21 mouse cellular contexts compared by ENCODE assay signal in genomic region chr2:120285639-120286038, GRCm38 (mm10). TPM values are rescaled to one million over a fixed set of nuclear protein-coding genes. Genes with fewer than 3 reads are reported as not detected.
DNase-seq lines count a peak whose midpoint lies in the region; ATAC-seq lines count a peak whose summit lies in the region.
"Had no signal": no experiment of that assay in that cellular context is flagged by ENCODE, and none has a peak within 500 bp of the region (broad histone marks: within the 10 kb centered on the region; RNA-seq: fewer than 3 reads in every experiment).

No protein-coding gene starts in this region.

- DNase-seq in cerebellum, postnatal 4 days (ENCODE audit: low spot score in 2 of 2), result no peak
- peak; percentile 68 for DNase-seq in brain, adult 2 months (ENCODE audit: low read depth, low spot score)
- peak; percentile 62 for DNase-seq in cerebellum, adult 9-11 months
- DNase-seq in spleen, postnatal 10 days (ENCODE audit: low spot score in 2 of 2), result no peak
- no peak for DNase-seq in adrenal gland, adult (ENCODE audit: inconsistent age in 2 of 2, low spot score in 1 of 2)
- DNase-seq: adrenal gland, postnatal 10 days; B cell, adult 2 months; embryo, embryonic 11 days; gastrocnemius, postnatal 36 days; heart, adult 18-20 months; heart, postnatal 10 days; heart, postnatal 4 days; kidney, adult 18-20 months had no signal

- peak; percentile 59; the same call in 1 of the 2 replicates for ATAC-seq in cerebellum, adult (ENCODE audit: insufficient number of reproducible peaks, low FRiP score, low TSS enrichment)
- ATAC-seq in granulocyte monocyte progenitor cell, adult 5-6 weeks (replicated peaks; ENCODE audit: poor library complexity, severe bottlenecking), result 0 out of 2 replicates have a peak, but pooled peaks have one; percentile 9
- ATAC-seq: CD4-positive, CD25-positive, alpha-beta regulatory T cell, adult 4 months; forebrain, embryonic 14.5 days; intestine, embryonic 15.5 days had no signal

RNA-seq across cellular contexts. Expression of gene Pla2g4d, which starts 3.4 kb away (rescaled TPM):
- total RNA-seq in granulocyte monocyte progenitor cell, adult 5-6 weeks (2014; fragmentation: Nextera tagmentation), result not detected in 2 replicates
- total RNA-seq in granulocyte monocyte progenitor cell, adult 5-6 weeks (2017), result not detected in 2 replicates
- total RNA-seq: common myeloid progenitor, adult 5-6 weeks; gastrocnemius, adult 8-10 months; gastrocnemius, postnatal 36 days; heart, adult 18-20 months; heart, postnatal 10 days; heart, postnatal 4 days had no signal

RNA-seq across cellular contexts. Expression of gene Pla2g4f, which starts 28.3 kb away (rescaled TPM):
- not detected in 2 replicates for total RNA-seq in granulocyte monocyte progenitor cell, adult 5-6 weeks (2014; fragmentation: Nextera tagmentation)
- not detected in 2 replicates for total RNA-seq in granulocyte monocyte progenitor cell, adult 5-6 weeks (2017)
- total RNA-seq: adrenal gland, postnatal 4 days; gastrocnemius, adult 8-10 months; gastrocnemius, postnatal 36 days; heart, postnatal 10 days; heart, postnatal 4 days had no signal

RNA-seq across cellular contexts. Expression of gene Pla2g4e, which starts 40.5 kb away (rescaled TPM):
- not detected in 2 replicates for total RNA-seq in granulocyte monocyte progenitor cell, adult 5-6 weeks (2014; fragmentation: Nextera tagmentation)
- total RNA-seq in granulocyte monocyte progenitor cell, adult 5-6 weeks (2017), result not detected in 2 replicates
- total RNA-seq: common myeloid progenitor, adult 5-6 weeks had no signal

Comparison
In these comparisons a context has a peak if more than half of its experiments do, and no peak if none do; other contexts are left out.
1. DNase-seq: peak in brain, adult 2 months (single experiment) and cerebellum, adult 9-11 months (single experiment); none in cerebellum, postnatal 4 days (0 of 2), spleen, postnatal 10 days (0 of 2) and adrenal gland, adult (0 of 2).